Mouse (Mus musculus) layer of hippocampus, postnatal 14 days (tissue): ENCODE data around the gene Prss56. TPM values are rescaled to one million over a fixed set of nuclear protein-coding genes. Genes with fewer than 3 reads are reported as not detected.

Source experiments
- DNase-seq, 2 experiments: peaks; one replicate each; pipeline ENCODE4 v3.0.0; 2021 to 2022; ENCODE audit warnings: low spot score in 2 of 2, mixed read lengths in 1 of 2
- total RNA-seq, 2 experiments: library from RNA; stranded (reverse); gene quantifications; 2 replicates each; pipeline ENCODE4 v1.2.3; 2021

Gene Prss56
- total RNA-seq, 2 experiments from 2014 or later: 0.62 to 0.91 TPM

- DNase-seq: no peak
These were observed 44.0 kb downstream of the Prss56 start for GRCm38 (mm10) chr1:87227160-87227550.

DNA sequence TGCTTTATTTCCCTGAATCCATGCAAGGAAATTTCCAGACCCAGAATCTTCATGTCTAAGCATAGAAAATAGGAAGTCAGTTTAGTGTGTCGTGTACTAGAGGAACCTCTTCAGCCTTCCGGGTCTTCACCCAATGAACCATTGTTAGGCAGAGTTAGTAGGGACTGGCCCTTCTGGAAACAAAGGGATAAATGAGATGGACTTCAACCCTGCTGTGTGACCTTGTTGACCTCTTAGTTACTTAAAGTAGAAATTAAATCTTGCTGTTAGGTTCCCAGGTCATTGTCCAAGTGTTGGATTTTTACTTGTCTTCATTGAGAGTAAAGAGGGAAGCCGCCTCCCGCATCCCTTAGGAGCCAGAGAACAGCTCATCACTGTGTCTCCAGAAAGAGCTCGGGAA lies 47.5 kb downstream of the Prss56 start:
- DNase-seq: no peak

- DNase-seq: no peak
These were observed 49.1 kb downstream of the Prss56 start for GRCm38 (mm10) chr1:87232197-87232596.

Other genes with a start within 250 kb of the Prss56 start
- not detected for gene Alppl2, start 93.4 kb upstream of the Prss56 start, total RNA-seq
- under 1 TPM in 1 of 2 experiments, not detected in 1; 0.14 TPM for gene Alpi, start 81.7 kb upstream of the Prss56 start, total RNA-seq
- gene Akp3, start 58.3 kb upstream of the Prss56 start, total RNA-seq: not detected
- 1 to 10 TPM; 3.6 to 4.4 TPM for gene Ecel1, start 26.8 kb upstream of the Prss56 start, total RNA-seq
- gene Chrnd, start 7.3 kb downstream of the Prss56 start, total RNA-seq: not detected
- gene Chrng, start 21.3 kb downstream of the Prss56 start, total RNA-seq: not detected
- 10 to 100 TPM; 73.0 to 81.0 TPM for gene Eif4e2, start 30.6 kb downstream of the Prss56 start, total RNA-seq
- gene Efhd1, start 81.0 kb downstream of the Prss56 start, total RNA-seq: 1 to 10 TPM; 5.4 to 6.8 TPM
- 10 to 100 TPM; 83.6 to 85.5 TPM for gene Gigyf2, start 143.7 kb downstream of the Prss56 start, total RNA-seq
- gene Kcnj13, start 211.4 kb downstream of the Prss56 start, total RNA-seq: 10 to 100 TPM in 1 of 2 experiments, 1 to 10 TPM in 1; 1.0 to 14.5 TPM